Mouse (Mus musculus) layer of hippocampus, adult 9-11 months (tissue): ENCODE measurements at regions not wholly inside any gene's neighbourhood (a gene's known extent, or its start where the extent isn't known, plus 50 kb on each side); places are given as distances from the start of the nearest gene placed in this dataset.

Experiments used
- DNase-seq: peaks from one replicate; pipeline ENCODE4 v3.0.0; 2022

GRCm38 (mm10) chr7:68579216-68579615 lies 169.8 kb downstream of the Arrdc4 start:
- no peak for DNase-seq

- no peak for DNase-seq
These were observed 177.7 kb downstream of the Arrdc4 start for GRCm38 (mm10) chr7:68571315-68571714.

GRCm38 (mm10) chr7:68568127-68568510 lies 180.9 kb downstream of the Arrdc4 start:
- no peak for DNase-seq

- DNase-seq, result no peak
These were observed 181.5 kb downstream of the Arrdc4 start for GRCm38 (mm10) chr7:68567452-68568126.

- no peak for DNase-seq
These were observed 189.3 kb downstream of the Arrdc4 start for GRCm38 (mm10) chr7:68559440-68560343.

GRCm38 (mm10) chr7:68550330-68550729 lies 198.7 kb downstream of the Arrdc4 start:
- no peak for DNase-seq

- DNase-seq, result no peak
These were observed 200.9 kb downstream of the Arrdc4 start for GRCm38 (mm10) chr7:68548176-68548575.

GRCm38 (mm10) chr7:68544136-68544535 lies 204.9 kb downstream of the Arrdc4 start:
- DNase-seq, result no peak

GRCm38 (mm10) chr7:68509096-68509495 lies 235.5 kb downstream of the Fam169b start:
- DNase-seq, result no peak

- DNase-seq, result no peak
These were observed 217.6 kb downstream of the Fam169b start for GRCm38 (mm10) chr7:68491143-68491810.

- DNase-seq, result no peak
These were observed 213.0 kb downstream of the Fam169b start for GRCm38 (mm10) chr7:68486676-68487075.

- no peak for DNase-seq
These were observed 208.9 kb downstream of the Fam169b start for GRCm38 (mm10) chr7:68482553-68482952.

- DNase-seq, result peak; percentile 5
These were observed 207.1 kb downstream of the Fam169b start for GRCm38 (mm10) chr7:68480770-68481169.

GRCm38 (mm10) chr7:68480336-68480735 lies 206.7 kb downstream of the Fam169b start:
- no peak for DNase-seq

GRCm38 (mm10) chr7:68478044-68478443 lies 204.4 kb downstream of the Fam169b start:
- no peak for DNase-seq

- DNase-seq, result no peak
These were observed 199.2 kb downstream of the Fam169b start for GRCm38 (mm10) chr7:68472800-68473199.

- no peak for DNase-seq
These were observed 197.3 kb downstream of the Fam169b start for GRCm38 (mm10) chr7:68470983-68471382.

GRCm38 (mm10) chr7:68468574-68468973 lies 194.9 kb downstream of the Fam169b start:
- DNase-seq, result no peak

- no peak for DNase-seq
These were observed 184.2 kb downstream of the Fam169b start for GRCm38 (mm10) chr7:68457842-68458241.

- no peak for DNase-seq
These were observed 181.8 kb downstream of the Fam169b start for GRCm38 (mm10) chr7:68455451-68455850.

- no peak for DNase-seq
These were observed 179.5 kb downstream of the Fam169b start for GRCm38 (mm10) chr7:68453028-68453692.

GRCm38 (mm10) chr7:68444426-68445095 lies 170.9 kb downstream of the Fam169b start:
- DNase-seq, result no peak
